Mouse (Mus musculus): ENCODE measurements at regions not wholly inside any gene's neighbourhood (a gene's known extent, or its start where the extent isn't known, plus 50 kb on each side); places are given as distances from the start of the nearest gene placed in this dataset.

GRCm38 (mm10) chr13:3752334-3752733, 51.8 kb downstream of the Calml3 start:
- H3K27ac ChIP-seq (ENCODE audit: insufficient read depth, low read length): no peak overlapping the region
- peaks cover under 1% of the 10 kb centered on the region; the same call in 1 of the 2 replicates for H3K4me1 ChIP-seq (ENCODE audit: control insufficient read depth, insufficient read depth, low read length)
- no peak overlapping the region for H3K4me3 ChIP-seq (ENCODE audit: insufficient read depth, low read length)
- TF ChIP-seq CTCF (IDR thresholded peaks at IDR 0.05; ENCODE audit: borderline replicate concordance, insufficient read depth, low read length): no peak
- TF ChIP-seq POLR2A (IDR thresholded peaks at IDR 0.05; ENCODE audit: low read depth, low read length): no peak

- H3K4me1 ChIP-seq (ENCODE audit: control insufficient read depth, insufficient read depth, low read length): peaks cover 7% of the 10 kb centered on the region
- H3K27ac ChIP-seq (ENCODE audit: insufficient read depth, low read length): peak overlapping the region; percentile 23; the same call in 1 of the 2 replicates
- TF ChIP-seq POLR2A (IDR thresholded peaks at IDR 0.05; ENCODE audit: low read depth, low read length): no peak
- no peak for TF ChIP-seq CTCF (IDR thresholded peaks at IDR 0.05; ENCODE audit: borderline replicate concordance, insufficient read depth, low read length)
- H3K4me3 ChIP-seq (ENCODE audit: insufficient read depth, low read length): no peak overlapping the region
Observed at GRCm38 (mm10) chr13:3751222-3751621, 52.9 kb downstream of the Calml3 start.

- no peak for TF ChIP-seq POLR2A (IDR thresholded peaks at IDR 0.05; ENCODE audit: low read depth, low read length)
- TF ChIP-seq CTCF (IDR thresholded peaks at IDR 0.05; ENCODE audit: borderline replicate concordance, insufficient read depth, low read length): no peak
- H3K27ac ChIP-seq (ENCODE audit: insufficient read depth, low read length): peak overlapping the region; percentile 23; the same call in 1 of the 2 replicates
- H3K4me3 ChIP-seq (ENCODE audit: insufficient read depth, low read length): no peak overlapping the region
- peaks cover 9% of the 10 kb centered on the region for H3K4me1 ChIP-seq (ENCODE audit: control insufficient read depth, insufficient read depth, low read length)
Observed at GRCm38 (mm10) chr13:3750756-3751155, 53.4 kb downstream of the Calml3 start.

- no peak overlapping the region for H3K27ac ChIP-seq (ENCODE audit: insufficient read depth, low read length)
- no peak overlapping the region for H3K4me3 ChIP-seq (ENCODE audit: insufficient read depth, low read length)
- H3K4me1 ChIP-seq (ENCODE audit: control insufficient read depth, insufficient read depth, low read length): peaks cover 16% of the 10 kb centered on the region
- TF ChIP-seq POLR2A (IDR thresholded peaks at IDR 0.05; ENCODE audit: low read depth, low read length) (no peak), CTCF (IDR thresholded peaks at IDR 0.05; ENCODE audit: borderline replicate concordance, insufficient read depth, low read length) (no peak)
Observed at GRCm38 (mm10) chr13:3749646-3750045, 54.5 kb downstream of the Calml3 start.

GRCm38 (mm10) chr13:3748859-3749258, 55.3 kb downstream of the Calml3 start:
- peaks cover 16% of the 10 kb centered on the region for H3K4me1 ChIP-seq (ENCODE audit: control insufficient read depth, insufficient read depth, low read length)
- no peak overlapping the region for H3K27ac ChIP-seq (ENCODE audit: insufficient read depth, low read length)
- TF ChIP-seq POLR2A (IDR thresholded peaks at IDR 0.05; ENCODE audit: low read depth, low read length) (no peak), CTCF (IDR thresholded peaks at IDR 0.05; ENCODE audit: borderline replicate concordance, insufficient read depth, low read length) (no peak)

GRCm38 (mm10) chr13:3746524-3746923, 57.6 kb downstream of the Calml3 start:
- Histone ChIP-seq H3K4me3 (ENCODE audit: insufficient read depth, low read length) (no peak overlapping the region), H3K4me1 (ENCODE audit: control insufficient read depth, insufficient read depth, low read length) (peaks cover 27% of the 10 kb centered on the region), H3K27ac (ENCODE audit: insufficient read depth, low read length) (peak overlapping the region; percentile 88)
- TF ChIP-seq POLR2A (IDR thresholded peaks at IDR 0.05; ENCODE audit: low read depth, low read length) (no peak), CTCF (IDR thresholded peaks at IDR 0.05; ENCODE audit: borderline replicate concordance, insufficient read depth, low read length) (no peak)

More at GRCm38 (mm10) chr13:3748859-3749258, 55.3 kb downstream of the Calml3 start:
- H3K4me3 ChIP-seq (ENCODE audit: insufficient read depth, low read length): no peak overlapping the region

GRCm38 (mm10) chr13:3744870-3745269, 59.2 kb downstream of the Calml3 start:
- TF ChIP-seq POLR2A (IDR thresholded peaks at IDR 0.05; ENCODE audit: low read depth, low read length) (no peak), CTCF (IDR thresholded peaks at IDR 0.05; ENCODE audit: borderline replicate concordance, insufficient read depth, low read length) (no peak)
- H3K4me1 ChIP-seq (ENCODE audit: control insufficient read depth, insufficient read depth, low read length): peaks cover 27% of the 10 kb centered on the region
- no peak overlapping the region for H3K27ac ChIP-seq (ENCODE audit: insufficient read depth, low read length)
- H3K4me3 ChIP-seq (ENCODE audit: insufficient read depth, low read length): no peak overlapping the region

GRCm38 (mm10) chr13:3743692-3744457, 60.2 kb downstream of the Calml3 start:
- Histone ChIP-seq H3K4me1 (ENCODE audit: control insufficient read depth, insufficient read depth, low read length) (peaks cover 27% of the 10 kb centered on the region), H3K4me3 (ENCODE audit: insufficient read depth, low read length) (no peak overlapping the region), H3K27ac (ENCODE audit: insufficient read depth, low read length) (peak overlapping the region; percentile 80)
- TF ChIP-seq POLR2A (IDR thresholded peaks at IDR 0.05; ENCODE audit: low read depth, low read length): no peak
- TF ChIP-seq CTCF (IDR thresholded peaks at IDR 0.05; ENCODE audit: borderline replicate concordance, insufficient read depth, low read length): no peak

- H3K4me1 ChIP-seq (ENCODE audit: control insufficient read depth, insufficient read depth, low read length): peaks cover 27% of the 10 kb centered on the region
- H3K27ac ChIP-seq (ENCODE audit: insufficient read depth, low read length): peak overlapping the region; percentile 55
- no peak overlapping the region for H3K4me3 ChIP-seq (ENCODE audit: insufficient read depth, low read length)
- TF ChIP-seq POLR2A (IDR thresholded peaks at IDR 0.05; ENCODE audit: low read depth, low read length) (no peak), CTCF (IDR thresholded peaks at IDR 0.05; ENCODE audit: borderline replicate concordance, insufficient read depth, low read length) (no peak)
Observed at GRCm38 (mm10) chr13:3742763-3743401, 61.2 kb downstream of the Calml3 start.
